Mouse (Mus musculus) adrenal gland, postnatal 25 days (tissue): ENCODE results near the gene Sf3b1. TPM values are rescaled to one million over a fixed set of nuclear protein-coding genes. Genes with fewer than 3 reads are reported as not detected.
"Not testable (repeated sequence)": the region's sequence is repeated elsewhere in the genome, so short reads cannot be mapped to it uniquely, and the experiment has no call there.

Source experiments
- DNase-seq: peaks from one replicate; pipeline ENCODE4 v3.0.0; 2021; ENCODE audit warnings: mixed read lengths
- total RNA-seq: library from RNA; stranded (reverse); gene quantifications from 2 replicates; pipeline ENCODE4 v1.2.3, GENCODE M21; 2021

Sf3b1 gene
- total RNA-seq, 1 experiment from 2014 or later: 161 TPM

GRCm38 (mm10) chr1:54956995-54957394 lies 70.3 kb downstream of the Sf3b1 start:
- not testable (repeated sequence) for DNase-seq

- no peak for DNase-seq
Observed at GRCm38 (mm10) chr1:54954856-54955255, 72.4 kb downstream of the Sf3b1 start.

- no peak for DNase-seq
Observed at GRCm38 (mm10) chr1:54944648-54945047, 82.6 kb downstream of the Sf3b1 start.

GRCm38 (mm10) chr1:54935466-54935865 lies 91.8 kb downstream of the Sf3b1 start:
- no peak for DNase-seq

Other genes with a start within 250 kb of the Sf3b1 start
- 13.1 and 20.4 TPM in 2 replicates for gene Ankrd44, start 101.1 kb downstream of the Sf3b1 start, total RNA-seq
- 64.2 and 77.0 TPM in 2 replicates for gene Coq10b, start 25.3 kb upstream of the Sf3b1 start, total RNA-seq
- 656 and 863 TPM in 2 replicates for gene Hspe1, start 60.7 kb upstream of the Sf3b1 start, total RNA-seq
- 1,323 and 1,476 TPM in 2 replicates for gene Hspd1, start 60.8 kb upstream of the Sf3b1 start, total RNA-seq
- gene Mob4, start 103.8 kb upstream of the Sf3b1 start, total RNA-seq: 227 and 289 TPM in 2 replicates
- 15.5 and 20.0 TPM in 2 replicates for gene Rftn2, start 199.3 kb upstream of the Sf3b1 start, total RNA-seq
- 6.9 and 8.1 TPM in 2 replicates for gene Mars2, start 209.7 kb upstream of the Sf3b1 start, total RNA-seq